Mouse (Mus musculus) ES-Bruce4 (cell line): ENCODE results near the gene Mcoln1.

ENCODE experiments used
- CTCF ChIP-seq: IDR thresholded peaks from one replicate; pipeline ENCODE4 v1.8.1; 2011; ENCODE audit warnings: low read depth, low read length
- EP300 ChIP-seq: IDR thresholded peaks from 2 replicates; pipeline ENCODE4 v1.6.1; 2011; ENCODE audit warnings: low read depth, low read length; ENCODE audit not compliant: insufficient read depth
- POLR2A ChIP-seq: IDR thresholded peaks from one replicate; pipeline ENCODE4 v1.8.1; 2011; ENCODE audit warnings: low read length; ENCODE audit not compliant: insufficient read depth

GRCm38 (mm10) chr8:3514681-3515247 lies 14.5 kb downstream of the Mcoln1 start:
- TF ChIP-seq CTCF (no peak), POLR2A (no peak), EP300 (no peak)
